Mouse (Mus musculus) intestine, postnatal 0 days (tissue): ENCODE results near the gene Snw1. TPM values are rescaled to one million over a fixed set of nuclear protein-coding genes. Genes with fewer than 3 reads are reported as not detected.

ENCODE experiments used
- ATAC-seq: fragments of 200-750 bp; cut with Nextera tagmentation; 2 replicates; pipeline ENCODE4 v1.8.0; 2017; ENCODE audit warnings: mild to moderate bottlenecking, moderate TSS enrichment, moderate library complexity
- H3K27ac ChIP-seq: fragments of 300-500 bp; sonication (generic); 2 replicates; pipeline ENCODE4 v1.5.1; 2014; ENCODE audit warnings: mild to moderate bottlenecking, low read depth, low read length, moderate library complexity
- H3K27me3 ChIP-seq: fragments of 300-500 bp; sonication (generic); replicated peaks from 2 replicates; pipeline ENCODE4 v1.6.1; 2014; ENCODE audit warnings: low read length, mixed read lengths; ENCODE audit not compliant: control insufficient read depth, insufficient read depth
- H3K36me3 ChIP-seq: fragments of 300-500 bp; sonication (generic); 2 replicates; pipeline ENCODE4 v1.6.1; 2014; ENCODE audit warnings: mild to moderate bottlenecking, moderate library complexity; ENCODE audit not compliant: control insufficient read depth, insufficient read depth
- H3K4me1 ChIP-seq: fragments of 300-500 bp; sonication (generic); replicated peaks from 2 replicates; pipeline ENCODE4 v1.6.1; 2014; ENCODE audit warnings: antibody characterized with exemption, low read length, mixed read lengths; ENCODE audit not compliant: control insufficient read depth, insufficient read depth
- H3K4me2 ChIP-seq: fragments of 300-500 bp; sonication (generic); replicated peaks from 2 replicates; pipeline ENCODE4 v1.6.1; 2014; ENCODE audit warnings: low read depth, mild to moderate bottlenecking, moderate library complexity
- H3K4me3 ChIP-seq: fragments of 300-500 bp; sonication (generic); 2 replicates; pipeline ENCODE4 v1.5.1; 2014; ENCODE audit warnings: low read depth, low read length
- H3K9ac ChIP-seq: fragments of 300-500 bp; sonication (generic); 2 replicates; pipeline ENCODE4 v1.6.1; 2014; ENCODE audit warnings: mild to moderate bottlenecking, low read depth, low read length
- H3K9me3 ChIP-seq: fragments of 300-500 bp; sonication (generic); 2 replicates; pipeline ENCODE4 v1.6.1; 2016; ENCODE audit warnings: mixed run types; ENCODE audit not compliant: control insufficient read depth
- CTCF ChIP-seq: sonication (generic); IDR thresholded peaks from 2 replicates; pipeline ENCODE4 v1.5.1; 2016; ENCODE audit warnings: low read depth, mild to moderate bottlenecking, control low read depth, antibody characterized with exemption, moderate library complexity
- WGBS: fragments of 180-500 bp; shearing (Covaris S2); extraction: QIAGEN DNeasy Blood & Tissue Kit; methylation state at CpG from one replicate; pipeline ENCODE4 v1.1.7; 2014; 5-methylcytosine and 5-hydroxymethylcytosine counted together
- microRNA-seq: library from miRNA; unstranded; fragments of <30 nt; microRNA quantifications from one replicate; pipeline ENCODE4, GENCODE M21; 2016
- polyA plus RNA-seq: library from polyadenylated mRNA; unstranded; fragments of >200 nt; fragmentation: Nextera tagmentation; extraction: Ambion mirVana; gene quantifications from 2 replicates; pipeline ENCODE4 v1.2.1, GENCODE M21; 2015

Gene Snw1
- polyA plus RNA-seq, 1 experiment from 2014 or later: 66.9 TPM

DNA sequence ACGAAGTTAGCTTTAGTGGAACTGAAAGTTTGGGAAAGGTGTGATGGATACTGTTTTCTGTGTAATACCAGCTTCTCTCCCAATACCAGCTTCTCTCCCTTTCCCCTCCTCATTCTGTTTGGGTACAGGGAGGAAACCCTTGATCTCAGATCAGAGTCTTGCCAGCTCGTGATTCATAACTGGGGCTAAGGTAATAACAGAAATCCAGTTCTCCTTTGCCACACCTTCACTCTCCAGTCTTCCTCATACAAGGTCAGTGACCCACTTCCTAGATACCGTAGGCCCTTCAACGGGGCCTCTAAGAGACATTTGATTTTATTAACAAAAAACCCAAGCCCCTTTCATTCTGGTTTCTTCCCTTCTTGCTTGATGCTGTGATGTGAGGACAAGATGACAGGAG, 66.9 kb downstream of the Snw1 start:
- Histone ChIP-seq H3K4me2 (no peak overlapping the region), H3K4me3 (no peak overlapping the region), H3K27me3 (no peaks in the 10 kb centered on the region), H3K9me3 (no peaks in the 10 kb centered on the region), H3K36me3 (no peaks in the 10 kb centered on the region), H3K27ac (peak overlapping the region; percentile 31), H3K4me1 (0 out of 2 replicates have a peak, but pooled peaks cover 6% of the 10 kb centered on the region), H3K9ac (no peak overlapping the region)
- ATAC-seq: peak; percentile 60
- WGBS: 43% methylated on average over 4 of the region's 4 CpGs
- TF ChIP-seq CTCF: no peak

DNA sequence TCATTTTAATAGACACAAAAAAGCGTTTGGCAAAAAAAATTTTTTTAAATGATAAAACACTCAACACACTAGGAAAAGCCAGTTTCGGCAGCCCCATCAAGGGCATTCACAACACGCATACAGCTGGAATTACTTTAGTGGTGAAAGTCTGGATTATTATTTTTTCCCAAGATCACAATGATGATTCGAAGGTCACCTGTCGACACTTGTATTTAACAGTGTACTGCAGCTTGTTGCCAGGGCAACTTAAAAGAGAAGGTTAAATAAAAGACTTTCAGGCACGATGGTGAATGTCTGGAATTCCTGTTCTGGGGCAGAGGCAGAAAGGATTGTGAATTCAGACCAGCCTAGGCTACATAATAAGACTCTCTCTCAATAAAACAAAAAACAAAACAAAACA, 70.2 kb downstream of the Snw1 start:
- WGBS: 66% methylated on average over 6 of the region's 6 CpGs
- H3K27ac ChIP-seq: no peak overlapping the region
- no peak for TF ChIP-seq CTCF
- no peak for ATAC-seq
- no peaks in the 10 kb centered on the region for H3K36me3 ChIP-seq
- no peak overlapping the region for H3K4me3 ChIP-seq
- H3K9me3 ChIP-seq: no peaks in the 10 kb centered on the region
- H3K9ac ChIP-seq: no peak overlapping the region
- no peak overlapping the region for H3K4me2 ChIP-seq
- no peaks in the 10 kb centered on the region for H3K27me3 ChIP-seq
- H3K4me1 ChIP-seq: no peaks in the 10 kb centered on the region

DNA sequence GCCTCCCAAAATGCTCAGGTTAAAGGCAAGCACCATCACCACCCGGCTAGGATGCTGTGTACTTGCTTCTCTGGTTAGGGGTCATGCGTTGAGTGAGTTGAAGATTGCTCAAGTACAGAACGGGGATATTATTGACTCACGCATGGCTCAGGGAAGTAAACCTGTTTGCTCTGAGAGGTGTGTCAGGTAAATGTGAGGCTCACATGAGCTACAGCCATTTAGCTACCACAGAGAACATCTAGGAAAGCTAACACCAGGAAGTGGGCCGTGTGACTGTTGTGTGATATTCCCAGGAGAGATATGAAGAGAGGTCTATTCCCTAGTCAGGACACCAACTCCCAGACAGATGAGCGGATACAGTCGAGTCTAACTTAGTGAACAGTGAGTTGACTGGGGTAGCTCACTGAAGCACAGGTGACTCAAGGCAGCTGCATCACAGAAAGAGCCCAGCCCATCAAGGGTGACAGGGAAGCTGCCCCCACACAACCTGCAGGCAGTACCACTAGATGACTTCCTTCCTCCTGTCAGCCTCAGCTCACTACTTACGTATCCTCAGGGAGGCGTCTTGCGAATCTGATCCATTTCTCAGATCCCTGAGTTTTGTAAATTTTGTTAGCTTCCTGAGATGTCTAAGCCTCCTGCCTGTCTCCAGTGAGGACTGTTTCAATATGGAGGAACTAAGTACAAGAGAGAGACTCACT, 72.8 kb downstream of the Snw1 start:
- Histone ChIP-seq H3K36me3 (no peaks in the 10 kb centered on the region), H3K27ac (peak overlapping the region; percentile 78), H3K4me2 (no peak overlapping the region), H3K9ac (no peak overlapping the region), H3K4me1 (no peaks in the 10 kb centered on the region), H3K27me3 (no peaks in the 10 kb centered on the region), H3K9me3 (no peaks in the 10 kb centered on the region), H3K4me3 (no peak overlapping the region)
- no peak for TF ChIP-seq CTCF
- WGBS: 54% methylated on average over 10 of the region's 10 CpGs
- ATAC-seq: peak; percentile 80

Small RNA genes lying within 50 kb of the gene (microRNA-seq; reads per million reads assigned to microRNA genes)
- gene Mir3068: 81.5 reads per million, percentile 45 among the genes with 10 or more reads in this experiment

Other genes starting within 250 kb of the Snw1 start
- 0.14 and 0.21 TPM in 2 replicates for gene Noxred1, start 233.5 kb downstream of the Snw1 start, polyA plus RNA-seq
- 23.4 and 28.9 TPM in 2 replicates for gene Vipas39, start 206.0 kb downstream of the Snw1 start, polyA plus RNA-seq
- gene Ahsa1, start 205.8 kb downstream of the Snw1 start, polyA plus RNA-seq: 69.7 and 78.3 TPM in 2 replicates
- gene Ism2, start 172.6 kb downstream of the Snw1 start, polyA plus RNA-seq: 0.23 and 0.55 TPM in 2 replicates
- 186 and 199 TPM in 2 replicates for gene Sptlc2, start 83.9 kb downstream of the Snw1 start, polyA plus RNA-seq
- gene Slirp, start 28.4 kb downstream of the Snw1 start, polyA plus RNA-seq: 250 and 272 TPM in 2 replicates
- gene Alkbh1, start 28.3 kb downstream of the Snw1 start, polyA plus RNA-seq: 13.6 and 21.9 TPM in 2 replicates
- gene Gm5788, start 22.4 kb upstream of the Snw1 start, polyA plus RNA-seq: not detected in 2 replicates
- gene Gm8300, start 42.0 kb upstream of the Snw1 start, polyA plus RNA-seq: not detected in 2 replicates
- not detected in 2 replicates for gene Oog1, start 130.4 kb upstream of the Snw1 start, polyA plus RNA-seq
- gene Gm4027, start 146.6 kb upstream of the Snw1 start, polyA plus RNA-seq: not detected in 2 replicates
- not detected in 2 replicates for gene Gm16381, start 172.3 kb upstream of the Snw1 start, polyA plus RNA-seq